Mouse (Mus musculus) T-helper 17 cell (primary cell): ENCODE measurements around the gene Nfe2.

ENCODE experiments used
- in situ Hi-C, 2 experiments: fragments of 300-600 bp; cut with MboI, MseI; formaldehyde crosslinking; loops; 1 replicate in 1 of 2; 2 replicates in 1 of 2; pipeline ENCODE4 v1.15.1; 2025; ENCODE audit warnings: high pct_unique_total_duplicates in 2 of 2

The Nfe2 gene

GRCm38 (mm10) chr15:103252660-103253059 is 5.5 kb downstream of the Nfe2 start:
- in situ Hi-C loops = loop anchor here in 1 of 2 experiments (5.0 kb wide), 1 partner anchor 55 kb away; no protein-coding TSS in a partner anchor

GRCm38 (mm10) chr15:103251595-103251994 is 6.6 kb downstream of the Nfe2 start:
- in situ Hi-C loops = loop anchor here in 1 of 2 experiments (5.0 kb wide), 1 partner anchor 56 kb away; no protein-coding TSS in a partner anchor

GRCm38 (mm10) chr15:103250195-103250740 is 7.9 kb downstream of the Nfe2 start:
- in situ Hi-C loops = loop anchor here in 1 of 2 experiments (5.0 kb wide), 1 partner anchor 57 kb away; no protein-coding TSS in a partner anchor

GRCm38 (mm10) chr15:103249511-103249910 is 8.7 kb downstream of the Nfe2 start:
- in situ Hi-C loops = loop anchor here in 1 of 2 experiments (25.0 kb wide), 1 partner anchor 737 kb away; the partner anchor contains the start of genes Gm10337, Map3k12, Npff and Tarbp2

- in situ Hi-C loops = loop anchor here in 1 of 2 experiments (25.0 kb wide), 1 partner anchor 736 kb away; the partner anchor contains the start of genes Gm10337, Map3k12, Npff and Tarbp2
These were observed 9.5 kb downstream of the Nfe2 start for GRCm38 (mm10) chr15:103248401-103249313.

GRCm38 (mm10) chr15:103247782-103248400 is 10.3 kb downstream of the Nfe2 start:
- in situ Hi-C loops = loop anchor here in 1 of 2 experiments (25.0 kb wide), 1 partner anchor 736 kb away; the partner anchor contains the start of genes Gm10337, Map3k12, Npff and Tarbp2

- in situ Hi-C loops = loop anchor here in 1 of 2 experiments (25.0 kb wide), 1 partner anchor 735 kb away; the partner anchor contains the start of genes Gm10337, Map3k12, Npff and Tarbp2
These were observed 11.0 kb downstream of the Nfe2 start for GRCm38 (mm10) chr15:103247078-103247781.

GRCm38 (mm10) chr15:103245616-103246015 is 12.6 kb downstream of the Nfe2 start:
- in situ Hi-C loops = loop anchor here in 1 of 2 experiments (25.0 kb wide), 1 partner anchor 733 kb away; the partner anchor contains the start of genes Gm10337, Map3k12, Npff and Tarbp2

GRCm38 (mm10) chr15:103242885-103243284 is 15.3 kb downstream of the Nfe2 start:
- in situ Hi-C loops = loop anchor here in 1 of 2 experiments (25.0 kb wide), 1 partner anchor 731 kb away; the partner anchor contains the start of genes Gm10337, Map3k12, Npff and Tarbp2

- in situ Hi-C loops = loop anchor here in 1 of 2 experiments (25.0 kb wide), 1 partner anchor 729 kb away; the partner anchor contains the start of genes Gm10337, Map3k12, Npff and Tarbp2
These were observed 16.9 kb downstream of the Nfe2 start for GRCm38 (mm10) chr15:103241071-103242018.

- in situ Hi-C loops = loop anchor here in 1 of 2 experiments (25.0 kb wide), 1 partner anchor 728 kb away; the partner anchor contains the start of genes Gm10337, Map3k12, Npff and Tarbp2
These were observed 17.8 kb downstream of the Nfe2 start, which contains the start of gene Hnrnpa1 for GRCm38 (mm10) chr15:103240160-103241028. Hnrnpa1 (plus strand) TSS chr15:103240432.

GRCm38 (mm10) chr15:103239685-103240159 is 18.5 kb downstream of the Nfe2 start, which contains the start of gene Cbx5:
Cbx5 (minus strand) TSS chr15:103239816.
- in situ Hi-C loops = loop anchor here in 1 of 2 experiments (25.0 kb wide), 1 partner anchor 727 kb away; the partner anchor contains the start of genes Gm10337, Map3k12, Npff and Tarbp2

- in situ Hi-C loops = loop anchor here in 1 of 2 experiments (25.0 kb wide), 1 partner anchor 727 kb away; the partner anchor contains the start of genes Gm10337, Map3k12, Npff and Tarbp2
These were observed 19.0 kb downstream of the Nfe2 start for GRCm38 (mm10) chr15:103239130-103239684.

- in situ Hi-C loops = loop anchor here in 1 of 2 experiments (25.0 kb wide), 1 partner anchor 725 kb away; the partner anchor contains the start of genes Gm10337, Map3k12, Npff and Tarbp2
These were observed 20.9 kb downstream of the Nfe2 start for GRCm38 (mm10) chr15:103237295-103237694.

- in situ Hi-C loops = loop anchor here in 1 of 2 experiments (25.0 kb wide), 1 partner anchor 721 kb away; the partner anchor contains the start of genes Gm10337, Map3k12, Npff and Tarbp2
These were observed 25.1 kb downstream of the Nfe2 start for GRCm38 (mm10) chr15:103233119-103233518.

- in situ Hi-C loops = loop anchor here in 1 of 2 experiments (25.0 kb wide), 1 partner anchor 717 kb away; the partner anchor contains the start of genes Gm10337, Map3k12, Npff and Tarbp2
These were observed 29.3 kb downstream of the Nfe2 start for GRCm38 (mm10) chr15:103228904-103229303.

GRCm38 (mm10) chr15:103227572-103227971 is 30.6 kb downstream of the Nfe2 start:
- in situ Hi-C loops = loop anchor here in 1 of 2 experiments (25.0 kb wide), 1 partner anchor 715 kb away; the partner anchor contains the start of genes Gm10337, Map3k12, Npff and Tarbp2
